Comparison of ENCODE assay signal across 26 mouse cellular contexts in the genomic region with DNA sequence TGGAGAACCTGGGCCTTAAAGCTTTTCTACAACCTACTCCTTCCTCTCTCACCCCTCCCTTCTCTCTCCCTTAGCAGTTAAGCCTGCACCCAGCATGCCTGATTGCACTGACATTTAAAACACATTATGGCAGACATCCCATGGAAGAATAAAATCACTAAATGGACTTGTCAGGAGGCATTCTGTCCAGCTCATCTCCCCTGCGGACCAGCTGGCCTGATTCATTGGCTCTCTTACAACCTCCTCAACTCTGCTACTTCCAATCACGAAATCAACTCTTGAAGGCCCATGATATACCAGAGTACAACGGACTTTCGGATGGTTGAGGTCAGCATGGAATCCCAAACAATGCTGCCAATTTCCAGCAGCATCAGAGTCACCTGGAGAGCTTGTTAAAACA.
DNase-seq lines count a peak whose midpoint lies in the region; ATAC-seq and TF ChIP-seq lines count a peak whose summit lies in the region.
"Had no signal": no experiment of that assay in that cellular context is flagged by ENCODE, and none has a peak within 500 bp of the region (broad histone marks: within the 10 kb centered on the region; RNA-seq: fewer than 3 reads in every experiment).

No protein-coding gene starts in this region.

- H3K27me3 ChIP-seq in midbrain, postnatal 0 days (ENCODE audit: insufficient read depth, low read length): no peaks in the 10 kb centered on the region
- no peaks in the 10 kb centered on the region for H3K27me3 ChIP-seq in midbrain, embryonic 14.5 days (ENCODE audit: control insufficient read depth, insufficient read depth, low read length)
- H3K27me3 ChIP-seq: forebrain, embryonic 15.5 days; limb, embryonic 15.5 days; liver, embryonic 13.5 days; megakaryocyte, embryonic 14.5 days; midbrain, embryonic 12.5 days had no signal

- WGBS in midbrain, postnatal 0 days: 58% methylated on average over 4 of the region's 4 CpGs
- 66% methylated on average over 4 of the region's 4 CpGs for WGBS in midbrain, embryonic 14.5 days

- no peak overlapping the region for H3K27ac ChIP-seq in gastrocnemius, adult 2 months
- H3K27ac ChIP-seq in midbrain, postnatal 0 days (ENCODE audit: low read depth, low read length): no peak overlapping the region
- no peak overlapping the region for H3K27ac ChIP-seq in midbrain, embryonic 14.5 days (replicated peaks; ENCODE audit: low read depth, low read length)
- H3K27ac ChIP-seq: forebrain, embryonic 15.5 days; kidney, postnatal 0 days; limb, embryonic 10.5 days; limb, embryonic 15.5 days; liver, embryonic 13.5 days; midbrain, embryonic 12.5 days had no signal

- no peak overlapping the region for H3K9ac ChIP-seq in midbrain, postnatal 0 days (replicated peaks; ENCODE audit: low read length, poor library complexity, severe bottlenecking)
- H3K9ac ChIP-seq in midbrain, embryonic 14.5 days (replicated peaks; ENCODE audit: low read length): no peak overlapping the region
- H3K9ac ChIP-seq: forebrain, embryonic 15.5 days; limb, embryonic 15.5 days; liver, embryonic 13.5 days; midbrain, embryonic 12.5 days had no signal

- no peak overlapping the region for H3K4me3 ChIP-seq in gastrocnemius, adult 2 months
- H3K4me3 ChIP-seq in midbrain, postnatal 0 days (ENCODE audit: low read depth, low read length): no peak overlapping the region
- no peak overlapping the region for H3K4me3 ChIP-seq in midbrain, embryonic 14.5 days (replicated peaks; ENCODE audit: low read depth, low read length)
- H3K4me3 ChIP-seq: forebrain, embryonic 15.5 days; limb, embryonic 10.5 days; limb, embryonic 15.5 days; liver, embryonic 13.5 days; megakaryocyte, embryonic 14.5 days; midbrain, embryonic 12.5 days had no signal

- no peak overlapping the region for H3K4me2 ChIP-seq in midbrain, postnatal 0 days (ENCODE audit: low read depth, low read length, poor library complexity, severe bottlenecking)
- H3K4me2 ChIP-seq in midbrain, embryonic 14.5 days (ENCODE audit: low read length): no peak overlapping the region
- H3K4me2 ChIP-seq: forebrain, embryonic 15.5 days; heart, embryonic 11.5 days; limb, embryonic 15.5 days; liver, embryonic 13.5 days; midbrain, embryonic 12.5 days had no signal

- no peak for ATAC-seq in midbrain, postnatal 0 days (ENCODE audit: low FRiP score)
- no peak for ATAC-seq in midbrain, embryonic 14.5 days (ENCODE audit: low FRiP score, low TSS enrichment)
- ATAC-seq: forebrain, embryonic 15.5 days; intestine, embryonic 16.5 days; lung, postnatal 0 days had no signal

- no peaks in the 10 kb centered on the region for H3K9me3 ChIP-seq in midbrain, postnatal 0 days (ENCODE audit: low read length)
- H3K9me3 ChIP-seq in midbrain, embryonic 14.5 days (ENCODE audit: control insufficient read depth, low read length): no peaks in the 10 kb centered on the region
- H3K9me3 ChIP-seq: forebrain, embryonic 15.5 days; limb, embryonic 10.5 days; limb, embryonic 15.5 days; midbrain, embryonic 12.5 days had no signal

- H3K36me3 ChIP-seq in midbrain, postnatal 0 days (ENCODE audit: insufficient read depth, low read length): no peaks in the 10 kb centered on the region
- H3K36me3 ChIP-seq in midbrain, embryonic 14.5 days (ENCODE audit: control insufficient read depth, insufficient read depth, low read length): no peaks in the 10 kb centered on the region
- H3K36me3 ChIP-seq: forebrain, embryonic 15.5 days; limb, embryonic 10.5 days; limb, embryonic 15.5 days; liver, embryonic 13.5 days; midbrain, embryonic 12.5 days had no signal

- intact Hi-C loops in gastrocnemius, adult 2 months (cut with DNase I): no loop called here

- TF ChIP-seq CTCF in gastrocnemius, adult 2 months (IDR thresholded peaks at IDR 0.05): no peak
- no peak for TF ChIP-seq CTCF in midbrain, postnatal 0 days (IDR thresholded peaks at IDR 0.05)

- H3K4me1 ChIP-seq in midbrain, postnatal 0 days (ENCODE audit: insufficient read depth, low read length): no peaks in the 10 kb centered on the region
- no peaks in the 10 kb centered on the region for H3K4me1 ChIP-seq in midbrain, embryonic 14.5 days (ENCODE audit: control insufficient read depth, insufficient read depth, low read length)
- H3K4me1 ChIP-seq: forebrain, embryonic 15.5 days; limb, embryonic 10.5 days; limb, embryonic 15.5 days; liver, embryonic 13.5 days; megakaryocyte, embryonic 14.5 days; midbrain, embryonic 12.5 days had no signal

- peak; percentile 66 to 72 for DNase-seq in cerebellum, postnatal 10 days
- DNase-seq in cerebellum, adult 9-11 months: no peak
- DNase-seq in gastrocnemius, adult 2 months: peak; percentile 19
- DNase-seq in gastrocnemius, postnatal 10 days: no peak
- DNase-seq in midbrain, postnatal 0 days (ENCODE audit: low spot score): peak; percentile 58
- DNase-seq in midbrain, embryonic 14.5 days: no peak
- DNase-seq in skeletal muscle tissue, adult 2 months (ENCODE audit: low read depth, low spot score): peak; percentile 23
- DNase-seq in right cerebral cortex, postnatal 25 days: no peak
- DNase-seq: adrenal gland, postnatal 14 days; heart, adult 18-20 months; kidney, adult 8-10 months; kidney, postnatal 4 days; liver, embryonic 13.5 days; lung, adult 18-20 months; lung, postnatal 4 days; right cerebral cortex, adult 18-20 months; thymus, postnatal 4 days had no signal

Comparison
In these comparisons a context has a peak if more than half of its experiments do, and no peak if none do; other contexts are left out.
1. DNase-seq: peak in cerebellum, postnatal 10 days (2 of 2), gastrocnemius, adult 2 months (single experiment), midbrain, postnatal 0 days (single experiment) and skeletal muscle tissue, adult 2 months (single experiment); none in cerebellum, adult 9-11 months (single experiment), gastrocnemius, postnatal 10 days (single experiment), midbrain, embryonic 14.5 days (single experiment) and right cerebral cortex, postnatal 25 days (single experiment).